Comparison of ENCODE assay signal across 8 mouse cellular contexts in genomic region chr4:136163448-136163847, GRCm38 (mm10). TPM values are rescaled to one million over a fixed set of nuclear protein-coding genes. Genes with fewer than 3 reads are reported as not detected.
DNase-seq lines count a peak whose midpoint lies in the region; ATAC-seq and TF ChIP-seq lines count a peak whose summit lies in the region.

No protein-coding gene starts in this region.

- peak; percentile 86 for ATAC-seq in common myeloid progenitor, adult 5-6 weeks (replicated peaks; ENCODE audit: low read depth, poor library complexity, severe bottlenecking)
- peak; percentile 80 for ATAC-seq in hindbrain, postnatal 0 days

- no peak overlapping the region for H3K9ac ChIP-seq in hindbrain, postnatal 0 days (replicated peaks; ENCODE audit: low read length)

- intact Hi-C loops in left cerebral cortex, adult 2 months (cut with DNase I): loop anchor here (1.0 kb wide), 1 partner anchor 37 kb away; no protein-coding TSS in a partner anchor

- H3K27me3 ChIP-seq in hindbrain, postnatal 0 days (ENCODE audit: insufficient read depth, low read length): no peaks in the 10 kb centered on the region
- H3K27me3 ChIP-seq in megakaryocyte, embryonic 14.5 days (replicated peaks): peaks cover 21% of the 10 kb centered on the region

- no peak overlapping the region for H3K27ac ChIP-seq in hindbrain, postnatal 0 days
- no peak overlapping the region for H3K27ac ChIP-seq in left cerebral cortex, adult 2 months

- H3K4me3 ChIP-seq in hindbrain, postnatal 0 days (ENCODE audit: low read length): no peak overlapping the region
- H3K4me3 ChIP-seq in left cerebral cortex, adult 2 months: no peak overlapping the region
- H3K4me3 ChIP-seq in megakaryocyte, embryonic 14.5 days (replicated peaks): peak overlapping the region; percentile 66

- 0 out of 2 replicates have a peak, but pooled peaks cover 4% of the 10 kb centered on the region for H3K4me1 ChIP-seq in hindbrain, postnatal 0 days (ENCODE audit: insufficient read depth, low read length)
- H3K4me1 ChIP-seq in megakaryocyte, embryonic 14.5 days: peaks cover 26% of the 10 kb centered on the region

- H3K9me3 ChIP-seq in hindbrain, postnatal 0 days (ENCODE audit: low read length): no peaks in the 10 kb centered on the region
- H3K9me3 ChIP-seq in megakaryocyte, embryonic 14.5 days: no peaks in the 10 kb centered on the region

- WGBS in hindbrain, postnatal 0 days: 2% methylated on average over 11 of the region's 11 CpGs

- TF ChIP-seq CTCF in hindbrain, postnatal 0 days (IDR thresholded peaks at IDR 0.05; ENCODE audit: low read depth): peak; percentile 98
- TF ChIP-seq CTCF in left cerebral cortex, adult 2 months (IDR thresholded peaks at IDR 0.05): peak; percentile 98

- H3K36me3 ChIP-seq in hindbrain, postnatal 0 days (ENCODE audit: insufficient read depth, low read length): no peaks in the 10 kb centered on the region
- H3K36me3 ChIP-seq in megakaryocyte, embryonic 14.5 days (replicated peaks; ENCODE audit: low read length): no peaks in the 10 kb centered on the region

- H3K4me2 ChIP-seq in hindbrain, postnatal 0 days (ENCODE audit: low read depth, low read length): no peak overlapping the region

- DNase-seq in R1 (ENCODE audit: low read depth, low spot score): peak; percentile 89
- peak; percentile 72 to 77 for DNase-seq in gastrocnemius, adult 8-10 months (ENCODE audit: low spot score in 2 of 2)
- peak; percentile 91 for DNase-seq in hindbrain, postnatal 0 days (ENCODE audit: low spot score)
- peak; percentile 80 to 88 for DNase-seq in left cerebral cortex, adult 2 months (ENCODE audit: extremely low spot score in 1 of 2, low spot score in 2 of 2)
- peak; percentile 87 to 89 for DNase-seq in right cerebral cortex, postnatal 10 days (ENCODE audit: low spot score in 2 of 2)
- DNase-seq in urinary bladder, postnatal 14 days (ENCODE audit: low spot score): peak; percentile 86

RNA-seq across cellular contexts. Expression of gene E2f2, which starts 8.7 kb away (rescaled TPM):
- 4.3 and 6.8 TPM in 2 replicates for total RNA-seq in common myeloid progenitor, adult 5-6 weeks (2017)
- 1 to 10 TPM in 3 of 4 experiments, under 1 TPM in 1; 0.85 to 1.7 (median 1.5) TPM for total RNA-seq in gastrocnemius, adult 8-10 months (2022)
- 3.5 and 3.7 TPM in 2 replicates for total RNA-seq in hindbrain, postnatal 0 days (2014; rRNA removed)
- 2.3 and 2.4 TPM in 2 replicates for polyA plus RNA-seq in hindbrain, postnatal 0 days (2015; fragmentation: Nextera tagmentation; extraction: Ambion mirVana)
- total RNA-seq in left cerebral cortex, adult 2 months (2021): 1 to 10 TPM in 1 of 2 experiments, under 1 TPM in 1; 0.36 to 1.3 TPM
- polyA plus RNA-seq in megakaryocyte, embryonic 14.5 days (2012; ENCODE audit: insufficient read depth, low replicate concordance): 10.5 and 25.7 TPM in 2 replicates

RNA-seq across cellular contexts. Expression of gene Id3, which starts 20.2 kb away (rescaled TPM):
- 2.2 TPM in 1 of 2 replicates, not detected in the other for total RNA-seq in common myeloid progenitor, adult 5-6 weeks (2017)
- 10 to 100 TPM in 1 of 4 experiments, 1 to 10 TPM in 3; 8.7 to 16.7 (median 9.6) TPM for total RNA-seq in gastrocnemius, adult 8-10 months (2022)
- 204 and 344 TPM in 2 replicates for total RNA-seq in hindbrain, postnatal 0 days (2014; rRNA removed)
- polyA plus RNA-seq in hindbrain, postnatal 0 days (2015; fragmentation: Nextera tagmentation; extraction: Ambion mirVana): 253 and 254 TPM in 2 replicates
- 10 to 100 TPM; 26.8 to 36.1 TPM for total RNA-seq in left cerebral cortex, adult 2 months (2021)
- 13.8 TPM in 1 of 2 replicates, not detected in the other for polyA plus RNA-seq in megakaryocyte, embryonic 14.5 days (2012; ENCODE audit: insufficient read depth, low replicate concordance)

RNA-seq across cellular contexts. Expression of gene Asap3, which starts 42.7 kb away (rescaled TPM):
- not detected in 2 replicates for total RNA-seq in common myeloid progenitor, adult 5-6 weeks (2017)
- 1 to 10 TPM in 2 of 4 experiments, under 1 TPM in 2; 0.92 to 1.3 (median 1.1) TPM for total RNA-seq in gastrocnemius, adult 8-10 months (2022)
- 9.1 and 10.5 TPM in 2 replicates for total RNA-seq in hindbrain, postnatal 0 days (2014; rRNA removed)
- polyA plus RNA-seq in hindbrain, postnatal 0 days (2015; fragmentation: Nextera tagmentation; extraction: Ambion mirVana): 4.1 TPM in 2 replicates
- 1 to 10 TPM; 2.2 to 2.4 TPM for total RNA-seq in left cerebral cortex, adult 2 months (2021)
- polyA plus RNA-seq in megakaryocyte, embryonic 14.5 days (2012; ENCODE audit: insufficient read depth, low replicate concordance): not detected in 2 replicates
